Mouse (Mus musculus): ENCODE data around the gene Hrh2. TPM values are rescaled to one million over a fixed set of nuclear protein-coding genes. Genes with fewer than 3 reads are reported as not detected.

The Hrh2 gene
- polyA plus RNA-seq, 1 experiment = not detected

DNA sequence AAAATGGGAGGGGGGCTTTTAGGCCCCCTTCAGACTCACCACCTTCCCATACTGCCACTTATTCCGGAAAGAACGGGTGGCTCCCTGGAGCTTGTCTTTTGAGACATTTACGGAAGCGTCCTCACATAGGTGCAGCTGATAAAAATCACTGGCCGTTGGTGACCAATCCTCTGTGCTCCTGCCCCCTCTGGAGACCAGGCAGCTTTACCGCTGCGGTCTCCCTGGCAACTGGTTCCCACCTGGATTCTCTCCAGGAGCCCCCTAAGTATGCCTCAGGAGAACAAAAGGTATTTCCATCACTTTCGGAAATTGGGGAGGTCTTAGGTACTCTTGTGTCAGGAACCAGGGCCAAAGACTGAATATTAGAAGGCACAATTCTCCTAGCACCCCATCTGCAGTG, 89.7 kb downstream of the Hrh2 start:
- WGBS = 65% methylated on average over 8 of the region's 8 CpGs
- peak overlapping the region; percentile 15; the same call in 1 of the 2 replicates for H3K27ac ChIP-seq (ENCODE audit: insufficient read depth, low read depth, low read length)

DNA sequence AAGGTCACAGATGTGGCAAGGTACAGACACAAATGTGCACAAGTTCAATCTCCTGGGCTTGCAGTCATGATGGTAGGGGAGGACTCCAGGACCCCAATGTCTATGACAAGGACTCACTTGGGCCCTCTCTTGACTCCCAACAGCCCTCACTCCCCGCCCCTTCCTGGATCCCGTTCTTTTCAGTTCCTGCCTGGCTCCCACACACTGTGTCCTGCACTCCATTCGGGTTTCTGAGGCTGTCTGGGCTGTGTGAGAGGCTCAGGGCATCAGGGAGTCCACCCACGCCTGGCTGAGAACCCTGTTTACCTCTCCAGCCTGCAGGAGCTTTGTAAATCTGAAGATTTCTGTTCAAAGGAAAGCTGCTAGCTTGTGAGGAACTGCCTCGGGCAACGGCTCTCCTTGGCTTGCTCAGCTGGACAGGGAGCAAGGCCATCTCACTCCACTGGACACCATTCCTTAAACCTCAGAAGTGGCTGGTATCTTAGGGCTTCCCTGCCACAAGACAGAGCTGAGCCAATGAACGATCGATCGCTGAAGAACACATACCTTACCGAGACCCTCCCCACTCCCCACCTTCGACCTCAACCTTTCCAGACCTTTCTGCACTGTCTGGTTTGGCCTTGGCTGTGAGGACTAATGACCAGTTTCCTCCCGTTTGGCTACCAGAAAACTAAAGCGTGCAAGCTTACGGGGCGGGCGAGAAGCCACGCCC, 90.4 kb downstream of the Hrh2 start:
- WGBS = 16% methylated on average over 17 of the region's 17 CpGs
- H3K4me3 ChIP-seq (ENCODE audit: insufficient read depth, low read depth, low read length) = no peak overlapping the region
- peak overlapping the region; percentile 15; the same call in 1 of the 2 replicates for H3K27ac ChIP-seq (ENCODE audit: insufficient read depth, low read depth, low read length)
- TF ChIP-seq CTCF (IDR thresholded peaks at IDR 0.05; ENCODE audit: insufficient read depth, low read depth, low read length) (no peak), POLR2A (IDR thresholded peaks at IDR 0.05; ENCODE audit: insufficient read depth, low read depth, low read length) (no peak)
- H3K4me1 ChIP-seq (ENCODE audit: control insufficient read depth, insufficient read depth, low read length) = peaks cover 25% of the 10 kb centered on the region

More for the DNA sequence above, 89.7 kb downstream of the Hrh2 start:
- TF ChIP-seq POLR2A (IDR thresholded peaks at IDR 0.05; ENCODE audit: insufficient read depth, low read depth, low read length) (no peak), CTCF (IDR thresholded peaks at IDR 0.05; ENCODE audit: insufficient read depth, low read depth, low read length) (no peak)
- H3K4me3 ChIP-seq (ENCODE audit: insufficient read depth, low read depth, low read length) = no peak overlapping the region
- peaks cover 25% of the 10 kb centered on the region for H3K4me1 ChIP-seq (ENCODE audit: control insufficient read depth, insufficient read depth, low read length)

DNA sequence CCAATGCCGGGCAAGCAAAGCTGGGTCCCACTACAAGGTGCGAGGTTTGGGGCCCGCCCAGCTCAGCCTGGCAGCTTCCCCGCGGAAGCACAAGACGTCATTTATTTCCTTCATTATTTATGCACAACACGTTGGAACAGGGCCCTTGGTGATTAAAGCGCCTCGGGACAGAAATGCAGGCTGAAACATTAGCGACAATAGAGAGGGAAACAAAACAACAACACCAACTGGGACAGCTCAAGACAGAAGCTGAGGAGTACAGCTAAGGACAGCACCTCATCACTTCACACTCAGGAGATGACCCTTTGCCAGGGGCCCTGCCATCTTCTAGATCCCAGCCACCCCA, 90.9 kb downstream of the Hrh2 start:
- 11% methylated on average over 10 of the region's 10 CpGs for WGBS
- Histone ChIP-seq H3K27ac (ENCODE audit: insufficient read depth, low read depth, low read length) (no peak overlapping the region), H3K4me3 (ENCODE audit: insufficient read depth, low read depth, low read length) (no peak overlapping the region), H3K4me1 (ENCODE audit: control insufficient read depth, insufficient read depth, low read length) (peaks cover 25% of the 10 kb centered on the region)
- TF ChIP-seq CTCF (IDR thresholded peaks at IDR 0.05; ENCODE audit: insufficient read depth, low read depth, low read length) (no peak), POLR2A (IDR thresholded peaks at IDR 0.05; ENCODE audit: insufficient read depth, low read depth, low read length) (no peak)

Other genes starting within 250 kb of the Hrh2 start
- gene Drd1, start 136.4 kb upstream of the Hrh2 start, polyA plus RNA-seq (2012; ENCODE audit: insufficient read depth, insufficient read length, low replicate concordance, missing spikeins) = not detected in 2 replicates
- not detected in 2 replicates for gene Sfxn1, start 120.3 kb upstream of the Hrh2 start, polyA plus RNA-seq (2012; ENCODE audit: insufficient read depth, insufficient read length, low replicate concordance, missing spikeins)
- gene Cplx2, start 179.2 kb downstream of the Hrh2 start, polyA plus RNA-seq (2012; ENCODE audit: insufficient read depth, insufficient read length, low replicate concordance, missing spikeins) = not detected in 2 replicates